Mouse (Mus musculus): ENCODE data around the gene Ceacam2.

DNA sequence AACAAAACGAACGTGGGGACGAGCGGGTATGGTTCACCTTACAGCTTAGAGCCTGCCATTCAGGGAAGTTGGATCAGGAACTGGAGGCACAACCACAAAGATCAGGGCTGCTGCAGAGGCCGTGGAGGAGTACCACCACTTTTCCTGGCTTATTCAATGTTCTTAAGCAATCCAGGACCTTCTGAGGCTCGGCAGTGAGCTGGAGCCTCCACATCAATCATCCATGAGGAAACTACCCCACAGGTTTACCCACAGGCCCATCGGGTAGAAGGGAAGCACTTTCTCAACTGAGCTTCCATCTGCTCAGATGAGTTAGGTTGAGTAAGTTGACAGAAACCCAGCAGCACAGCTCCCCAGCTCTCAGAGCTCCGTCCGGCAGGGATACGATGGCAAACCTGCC is 39.8 kb upstream of the Ceacam2 start:
- TF ChIP-seq USF1 (IDR thresholded peaks at IDR 0.05; ENCODE audit: low read depth) (no peak), CTCF (IDR thresholded peaks at IDR 0.05; ENCODE audit: control insufficient read depth, insufficient read depth, insufficient read length) (no peak), MYOG (IDR thresholded peaks at IDR 0.05; ENCODE audit: control insufficient read depth, extremely low read depth, insufficient read length) (no peak), CEBPB (IDR thresholded peaks at IDR 0.05; ENCODE audit: low read depth) (no peak), MAX (IDR thresholded peaks at IDR 0.05) (no peak), FOSL1 (IDR thresholded peaks at IDR 0.05; ENCODE audit: insufficient read depth, low read length, poor library complexity, severe bottlenecking) (no peak)
